Comparison of ENCODE assay signal across 31 mouse cellular contexts in genomic region chr6:142365742-142366472, GRCm38 (mm10). TPM values are rescaled to one million over a fixed set of nuclear protein-coding genes. Genes with fewer than 3 reads are reported as not detected.
DNase-seq lines count a peak whose midpoint lies in the region; ATAC-seq and TF ChIP-seq lines count a peak whose summit lies in the region.
"Had no signal": no experiment of that assay in that cellular context is flagged by ENCODE, and none has a peak within 500 bp of the region (broad histone marks: within the 10 kb centered on the region; RNA-seq: fewer than 3 reads in every experiment).

No protein-coding gene starts in this region.

- no peak overlapping the region for H3K9ac ChIP-seq in kidney, embryonic 16.5 days (replicated peaks; ENCODE audit: low read length)
- H3K9ac ChIP-seq in intestine, postnatal 0 days (ENCODE audit: low read depth, low read length) = no peak overlapping the region
- H3K9ac ChIP-seq: embryonic facial prominence, embryonic 12.5 days; forebrain, embryonic 15.5 days; hindbrain, embryonic 13.5 days; intestine, embryonic 15.5 days; limb, embryonic 12.5 days; liver, embryonic 12.5 days; midbrain, embryonic 12.5 days; stomach, embryonic 15.5 days had no signal

- H3K4me1 ChIP-seq in kidney, embryonic 16.5 days (ENCODE audit: insufficient read depth, low read length) = no peaks in the 10 kb centered on the region
- peaks cover 16% of the 10 kb centered on the region for H3K4me1 ChIP-seq in embryonic fibroblast, embryonic 13.5 days (ENCODE audit: control insufficient read depth, insufficient read depth, low read length)
- no peaks in the 10 kb centered on the region for H3K4me1 ChIP-seq in intestine, postnatal 0 days (replicated peaks; ENCODE audit: control insufficient read depth, insufficient read depth, low read length)
- H3K4me1 ChIP-seq: embryonic facial prominence, embryonic 12.5 days; forebrain, embryonic 15.5 days; hindbrain, embryonic 13.5 days; intestine, embryonic 15.5 days; limb, embryonic 12.5 days; liver, embryonic 12.5 days; midbrain, embryonic 12.5 days; stomach, embryonic 15.5 days had no signal

- no peaks in the 10 kb centered on the region for H3K27me3 ChIP-seq in kidney, embryonic 16.5 days (ENCODE audit: insufficient read depth, low read length)
- no peaks in the 10 kb centered on the region for H3K27me3 ChIP-seq in intestine, postnatal 0 days (replicated peaks; ENCODE audit: control insufficient read depth, insufficient read depth, low read length)
- H3K27me3 ChIP-seq: CH12.LX; embryonic facial prominence, embryonic 12.5 days; forebrain, embryonic 15.5 days; hindbrain, embryonic 13.5 days; intestine, embryonic 15.5 days; limb, embryonic 12.5 days; liver, embryonic 12.5 days; midbrain, embryonic 12.5 days; stomach, embryonic 15.5 days had no signal

- no peak for TF ChIP-seq POLR2A in embryonic fibroblast, embryonic 13.5 days (IDR thresholded peaks at IDR 0.05; ENCODE audit: low read depth, low read length)

- no peak overlapping the region for H3K4me2 ChIP-seq in kidney, embryonic 16.5 days (replicated peaks; ENCODE audit: low read depth, low read length)
- H3K4me2 ChIP-seq in intestine, postnatal 0 days (replicated peaks; ENCODE audit: low read depth) = no peak overlapping the region
- H3K4me2 ChIP-seq: embryonic facial prominence, embryonic 12.5 days; forebrain, embryonic 15.5 days; hindbrain, embryonic 13.5 days; intestine, embryonic 15.5 days; limb, embryonic 12.5 days; liver, embryonic 12.5 days; midbrain, embryonic 12.5 days; stomach, embryonic 15.5 days had no signal

- no peak for TF ChIP-seq CTCF in embryonic fibroblast, embryonic 13.5 days (IDR thresholded peaks at IDR 0.05; ENCODE audit: borderline replicate concordance, insufficient read depth, low read length)
- TF ChIP-seq CTCF in intestine, postnatal 0 days (IDR thresholded peaks at IDR 0.05; ENCODE audit: low read depth) = no peak

- DNase-seq in adrenal gland, postnatal 14 days = peak; percentile 14
- no peak for DNase-seq in adrenal gland, adult 8-10 months
- no peak for DNase-seq in kidney, adult 11 months
- DNase-seq in cerebellum, adult 11 months = no peak
- DNase-seq: cerebellum, adult 18-20 months; cerebellum, postnatal 14 days; gastrocnemius, postnatal 25 days; heart, postnatal 36 days; kidney, postnatal 36 days; lung, adult 2 months; lung, postnatal 14 days; thymus, adult 18-20 months; thymus, postnatal 36 days had no signal

- no peak overlapping the region for H3K4me3 ChIP-seq in kidney, embryonic 16.5 days (ENCODE audit: low read length)
- no peak overlapping the region for H3K4me3 ChIP-seq in embryonic fibroblast, embryonic 13.5 days (ENCODE audit: insufficient read depth, low read length)
- H3K4me3 ChIP-seq in intestine, postnatal 0 days (ENCODE audit: low read depth, low read length) = no peak overlapping the region
- H3K4me3 ChIP-seq: embryonic facial prominence, embryonic 12.5 days; forebrain, embryonic 15.5 days; hindbrain, embryonic 13.5 days; intestine, embryonic 15.5 days; limb, embryonic 12.5 days; liver, embryonic 12.5 days; midbrain, embryonic 12.5 days; stomach, embryonic 15.5 days had no signal

- H3K27ac ChIP-seq in kidney, embryonic 16.5 days (ENCODE audit: low read length) = no peak overlapping the region
- H3K27ac ChIP-seq in embryonic fibroblast, embryonic 13.5 days (ENCODE audit: insufficient read depth, low read length) = peak overlapping the region; percentile 55
- no peak overlapping the region for H3K27ac ChIP-seq in intestine, postnatal 0 days (ENCODE audit: low read depth, low read length)
- H3K27ac ChIP-seq: embryonic facial prominence, embryonic 12.5 days; forebrain, embryonic 15.5 days; hindbrain, embryonic 13.5 days; intestine, embryonic 15.5 days; limb, embryonic 12.5 days; liver, embryonic 12.5 days; midbrain, embryonic 12.5 days; stomach, embryonic 15.5 days had no signal

- peak; percentile 75 for ATAC-seq in kidney, embryonic 16.5 days (ENCODE audit: low FRiP score, low TSS enrichment)
- ATAC-seq in intestine, postnatal 0 days = no peak
- ATAC-seq: forebrain, embryonic 15.5 days; intestine, embryonic 15.5 days; liver, embryonic 12.5 days had no signal

- peaks cover 27% of the 10 kb centered on the region for H3K36me3 ChIP-seq in kidney, embryonic 16.5 days (ENCODE audit: insufficient read depth, low read length)
- H3K36me3 ChIP-seq in intestine, postnatal 0 days (ENCODE audit: control insufficient read depth, insufficient read depth) = peaks cover 54% of the 10 kb centered on the region

- no peaks in the 10 kb centered on the region for H3K9me3 ChIP-seq in kidney, embryonic 16.5 days (ENCODE audit: low read length)
- no peaks in the 10 kb centered on the region for H3K9me3 ChIP-seq in intestine, postnatal 0 days (ENCODE audit: control insufficient read depth)
- H3K9me3 ChIP-seq: embryonic facial prominence, embryonic 12.5 days; forebrain, embryonic 15.5 days; G1E; hindbrain, embryonic 13.5 days; intestine, embryonic 15.5 days; limb, embryonic 12.5 days; liver, embryonic 12.5 days; midbrain, embryonic 12.5 days; stomach, embryonic 15.5 days had no signal

- 49% methylated on average over 8 of the region's 8 CpGs for WGBS in kidney, embryonic 16.5 days
- 83% methylated on average over 8 of the region's 8 CpGs for WGBS in intestine, postnatal 0 days

RNA-seq across cellular contexts. Expression of gene Pyroxd1, which starts 20.5 kb away (rescaled TPM):
- 11.9 and 12.6 TPM in 2 replicates for total RNA-seq in adrenal gland, postnatal 14 days (2021)
- 10 to 100 TPM; 13.0 to 18.0 (median 14.1) TPM for total RNA-seq in adrenal gland, adult 8-10 months (2022)
- polyA plus RNA-seq in kidney, embryonic 16.5 days (2015; fragmentation: Nextera tagmentation; extraction: Ambion mirVana) = 18.3 and 20.2 TPM in 2 replicates
- polyA plus RNA-seq in embryonic fibroblast, embryonic 13.5 days (2011; ENCODE audit: insufficient read length, low read depth, missing spikeins) = 15.3 and 17.8 TPM in 2 replicates
- 16.2 and 16.6 TPM in 2 replicates for polyA plus RNA-seq in intestine, postnatal 0 days (2015; fragmentation: Nextera tagmentation; extraction: Ambion mirVana)

RNA-seq across cellular contexts. Expression of gene Recql, which starts 21.0 kb away (rescaled TPM):
- 15.5 and 19.2 TPM in 2 replicates for total RNA-seq in adrenal gland, postnatal 14 days (2021)
- 10 to 100 TPM; 13.4 to 26.5 (median 19.8) TPM for total RNA-seq in adrenal gland, adult 8-10 months (2022)
- polyA plus RNA-seq in kidney, embryonic 16.5 days (2015; fragmentation: Nextera tagmentation; extraction: Ambion mirVana) = 25.9 and 26.3 TPM in 2 replicates
- polyA plus RNA-seq in embryonic fibroblast, embryonic 13.5 days (2011; ENCODE audit: insufficient read length, low read depth, missing spikeins) = 28.2 and 36.2 TPM in 2 replicates
- polyA plus RNA-seq in intestine, postnatal 0 days (2015; fragmentation: Nextera tagmentation; extraction: Ambion mirVana) = 7.8 and 8.9 TPM in 2 replicates

RNA-seq across cellular contexts. Expression of gene Golt1b, which starts 21.1 kb away (rescaled TPM):
- total RNA-seq in adrenal gland, postnatal 14 days (2021) = 32.9 and 33.3 TPM in 2 replicates
- 10 to 100 TPM; 27.6 to 34.6 (median 32.3) TPM for total RNA-seq in adrenal gland, adult 8-10 months (2022)
- polyA plus RNA-seq in kidney, embryonic 16.5 days (2015; fragmentation: Nextera tagmentation; extraction: Ambion mirVana) = 101 TPM in 2 replicates
- polyA plus RNA-seq in embryonic fibroblast, embryonic 13.5 days (2011; ENCODE audit: insufficient read length, low read depth, missing spikeins) = 78.3 and 88.1 TPM in 2 replicates
- 29.3 and 30.8 TPM in 2 replicates for polyA plus RNA-seq in intestine, postnatal 0 days (2015; fragmentation: Nextera tagmentation; extraction: Ambion mirVana)

RNA-seq across cellular contexts. Expression of gene Slco1a5, which starts 43.1 kb away (rescaled TPM):
- not detected in 2 replicates for total RNA-seq in adrenal gland, postnatal 14 days (2021)
- not detected for total RNA-seq in adrenal gland, adult 8-10 months (2022)
- polyA plus RNA-seq in kidney, embryonic 16.5 days (2015; fragmentation: Nextera tagmentation; extraction: Ambion mirVana) = 0.17 TPM in 1 of 2 replicates, not detected in the other
- polyA plus RNA-seq in embryonic fibroblast, embryonic 13.5 days (2011; ENCODE audit: insufficient read length, low read depth, missing spikeins) = 0.30 TPM in 2 replicates
- polyA plus RNA-seq in intestine, postnatal 0 days (2015; fragmentation: Nextera tagmentation; extraction: Ambion mirVana) = not detected in 2 replicates
- total RNA-seq: CH12.LX; gastrocnemius, postnatal 25 days; heart, adult 8-10 months; heart, postnatal 36 days; left cerebral cortex, postnatal 14 days; megakaryocyte progenitor cell, adult 5-6 weeks; neutrophil, adult 5-6 weeks had no signal
- polyA plus RNA-seq: embryonic facial prominence, embryonic 12.5 days; G1E; heart, embryonic 14.5 days; intestine, embryonic 15.5 days; limb, embryonic 12.5 days; liver, embryonic 12.5 days; stomach, embryonic 15.5 days had no signal

RNA-seq across cellular contexts. Expression of gene Spx, which starts 47.3 kb away (rescaled TPM):
- 1.2 TPM in 1 of 2 replicates, not detected in the other for total RNA-seq in adrenal gland, postnatal 14 days (2021)
- 1 to 10 TPM in 1 of 4 experiments, under 1 TPM in 3; 0.38 to 1.7 (median 0.81) TPM for total RNA-seq in adrenal gland, adult 8-10 months (2022)
- 0.37 and 0.55 TPM in 2 replicates for polyA plus RNA-seq in kidney, embryonic 16.5 days (2015; fragmentation: Nextera tagmentation; extraction: Ambion mirVana)
- polyA plus RNA-seq in embryonic fibroblast, embryonic 13.5 days (2011; ENCODE audit: insufficient read length, low read depth, missing spikeins) = 1.6 and 2.6 TPM in 2 replicates
- polyA plus RNA-seq in intestine, postnatal 0 days (2015; fragmentation: Nextera tagmentation; extraction: Ambion mirVana) = not detected in 2 replicates
- total RNA-seq: heart, adult 8-10 months; heart, postnatal 36 days; megakaryocyte progenitor cell, adult 5-6 weeks had no signal
- polyA plus RNA-seq: G1E; heart, embryonic 14.5 days had no signal
